Mouse (Mus musculus): ENCODE measurements around the gene Atraid.

Atraid gene

DNA sequence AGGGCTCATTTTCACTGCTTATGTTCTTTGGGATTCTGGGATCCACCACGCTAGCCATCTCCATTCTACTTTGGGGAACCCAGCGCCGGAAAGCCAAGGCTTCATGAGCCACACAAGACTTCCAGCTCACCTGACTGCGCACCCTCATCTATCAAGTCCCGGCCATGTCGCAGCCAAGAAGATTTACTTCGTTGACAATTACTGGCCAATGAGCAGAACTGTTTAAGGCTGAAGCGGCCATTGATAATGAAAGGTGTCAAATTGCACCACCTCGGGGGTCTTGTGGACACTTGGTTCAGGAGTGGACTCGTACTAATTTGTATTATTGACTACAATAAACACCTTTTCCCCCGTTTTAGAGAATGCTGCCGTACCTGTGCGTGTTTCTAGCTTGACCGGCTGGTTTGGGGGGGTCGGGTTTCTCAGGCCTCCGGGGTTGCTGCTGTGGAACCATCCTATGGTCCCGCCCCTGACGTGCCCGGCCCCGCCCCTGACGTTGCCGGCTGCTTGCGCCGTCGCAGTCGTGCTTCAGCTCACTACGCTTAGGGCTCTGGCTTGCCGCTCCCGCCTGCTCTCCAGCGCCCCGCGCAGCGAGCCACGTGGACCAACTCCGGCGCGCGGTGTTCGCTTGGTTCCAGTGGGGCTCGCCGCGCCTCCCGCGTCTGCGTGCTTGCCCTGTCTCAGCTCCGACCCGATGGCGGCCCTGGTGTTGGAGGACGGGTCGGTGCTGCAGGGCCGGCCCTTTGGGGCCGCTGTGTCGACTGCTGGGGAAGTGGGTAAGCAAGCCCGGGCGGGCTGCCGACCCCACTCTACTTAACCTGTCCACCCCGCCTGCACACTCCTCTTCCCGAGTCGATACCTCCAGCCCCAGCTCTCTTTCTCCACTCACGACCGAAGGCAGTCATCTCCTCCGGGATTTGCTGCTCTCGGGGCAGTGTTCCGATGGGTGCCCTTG is 6.4 kb downstream of the Atraid start, which contains the start of gene Cad:
Cad (plus strand) TSS at position 520 of the 955 bp plus-strand sequence.
- DNase-seq, result peak; percentile 94 to 96

DNA sequence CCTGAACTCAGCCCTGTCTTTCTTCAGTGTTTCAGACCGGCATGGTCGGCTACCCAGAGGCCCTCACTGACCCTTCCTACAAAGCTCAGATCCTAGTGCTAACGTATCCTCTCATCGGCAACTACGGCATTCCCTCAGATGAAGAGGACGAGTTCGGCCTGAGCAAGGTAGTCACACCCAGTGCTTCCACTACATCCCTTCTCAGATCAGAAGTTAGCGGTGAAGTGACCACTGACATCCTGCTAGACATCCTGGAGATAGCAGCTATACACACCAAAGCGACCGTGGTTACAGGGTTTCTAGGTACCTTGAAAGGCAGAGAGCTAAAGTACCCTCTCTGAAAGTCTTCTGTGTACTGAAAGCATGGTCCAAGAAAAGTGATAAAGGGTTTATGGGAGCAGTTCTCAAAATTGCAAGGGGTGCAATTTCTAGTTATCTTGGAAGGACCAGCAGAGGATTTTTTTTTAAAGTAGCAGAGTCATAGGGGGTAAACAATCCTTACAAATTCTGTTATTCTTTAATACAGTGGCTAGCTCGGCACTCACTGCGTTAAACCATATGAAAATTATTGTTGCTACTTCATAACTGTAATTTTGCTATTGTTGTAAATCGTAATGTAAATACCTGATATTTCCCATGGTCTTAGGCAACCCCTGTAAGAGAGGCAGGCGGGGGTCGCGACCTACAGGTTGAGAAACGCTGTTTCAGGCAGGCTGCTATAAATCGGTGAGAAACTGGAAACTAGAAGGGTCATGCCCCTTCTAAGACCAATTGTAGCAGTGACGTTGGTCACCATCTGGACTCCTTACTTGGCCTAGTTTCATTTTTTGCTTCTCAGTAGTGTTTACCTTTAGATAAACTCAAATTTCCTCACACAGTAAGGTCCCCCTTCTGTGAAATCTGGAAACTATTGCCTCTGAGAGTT is 7.4 kb downstream of the Atraid start:
- no peak for DNase-seq

DNA sequence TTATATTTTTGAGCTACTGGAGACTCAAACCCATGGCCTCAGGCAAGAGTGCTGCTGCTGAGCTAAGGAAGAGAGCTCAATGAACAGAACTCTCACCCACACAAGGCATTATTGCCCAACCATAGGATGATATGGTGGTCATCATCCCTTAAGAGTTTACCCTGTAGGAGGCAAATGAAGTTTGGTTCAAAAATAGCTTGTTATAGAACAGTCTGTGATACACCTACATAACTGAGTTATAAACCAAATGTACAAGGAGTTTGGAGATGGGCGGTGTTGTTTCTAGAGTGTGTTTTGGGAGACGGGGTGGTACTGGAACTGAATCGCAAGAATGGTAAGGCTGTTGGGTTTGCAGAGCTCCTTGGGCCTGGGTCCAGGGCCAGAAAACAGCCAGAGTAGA is 21.7 kb downstream of the Atraid start:
- DNase-seq, result no peak

DNA sequence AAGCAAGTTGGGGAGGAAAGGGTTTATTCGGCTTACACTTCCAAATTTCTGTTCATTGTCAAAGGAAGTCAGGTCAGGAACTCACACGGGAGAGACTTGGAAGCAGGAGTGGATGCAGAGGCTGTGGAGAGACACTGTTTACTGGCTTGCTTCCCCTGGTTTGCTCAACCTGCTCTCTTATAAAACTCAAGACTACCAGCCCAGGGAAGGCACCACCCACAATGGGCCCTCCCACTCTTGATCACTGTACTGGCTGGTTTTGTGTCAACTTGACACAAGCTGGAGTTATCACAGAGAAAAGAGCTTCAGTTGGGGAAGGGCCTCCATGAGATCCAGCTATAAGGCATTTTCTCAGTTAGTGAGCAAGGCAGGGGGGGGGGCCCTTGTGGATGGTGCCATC is 22.9 kb downstream of the Atraid start:
- DNase-seq, result no peak

DNA sequence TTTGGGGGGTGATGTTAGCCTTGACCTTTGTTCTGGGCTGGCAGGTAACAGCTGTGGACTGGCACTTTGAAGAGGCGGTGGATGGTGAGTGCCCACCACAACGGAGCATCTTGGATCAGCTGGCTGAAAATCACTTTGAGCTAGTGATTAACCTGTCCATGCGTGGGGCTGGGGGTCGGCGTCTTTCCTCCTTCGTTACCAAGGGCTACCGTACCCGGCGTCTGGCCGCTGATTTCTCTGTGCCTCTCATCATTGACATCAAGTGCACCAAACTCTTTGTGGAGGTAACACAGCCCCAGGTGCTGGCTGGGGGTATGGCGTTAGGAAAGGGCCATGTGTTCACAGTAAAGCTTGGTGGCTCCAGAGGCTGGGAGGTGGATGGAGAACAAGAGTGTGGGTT is 23.7 kb downstream of the Atraid start:
- DNase-seq, result no peak

DNA sequence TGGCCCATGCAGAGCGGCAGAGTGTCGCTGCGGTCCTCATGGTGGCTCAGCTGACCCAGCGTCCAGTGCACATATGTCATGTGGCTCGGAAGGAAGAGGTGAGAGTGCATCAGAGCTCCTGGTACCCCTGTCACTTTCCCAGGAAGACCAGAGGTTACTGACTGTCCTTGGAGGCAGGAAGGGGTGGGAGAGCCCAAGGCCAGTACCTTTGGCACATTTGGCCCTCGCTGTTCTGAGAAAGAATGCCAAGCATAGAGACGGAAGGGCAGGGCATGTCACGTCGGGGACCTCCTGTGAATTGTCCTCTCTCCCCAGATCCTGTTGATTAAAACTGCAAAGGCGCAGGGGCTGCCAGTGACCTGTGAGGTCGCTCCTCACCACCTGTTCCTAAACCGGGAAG is 25.1 kb downstream of the Atraid start:
- no peak for DNase-seq

DNA sequence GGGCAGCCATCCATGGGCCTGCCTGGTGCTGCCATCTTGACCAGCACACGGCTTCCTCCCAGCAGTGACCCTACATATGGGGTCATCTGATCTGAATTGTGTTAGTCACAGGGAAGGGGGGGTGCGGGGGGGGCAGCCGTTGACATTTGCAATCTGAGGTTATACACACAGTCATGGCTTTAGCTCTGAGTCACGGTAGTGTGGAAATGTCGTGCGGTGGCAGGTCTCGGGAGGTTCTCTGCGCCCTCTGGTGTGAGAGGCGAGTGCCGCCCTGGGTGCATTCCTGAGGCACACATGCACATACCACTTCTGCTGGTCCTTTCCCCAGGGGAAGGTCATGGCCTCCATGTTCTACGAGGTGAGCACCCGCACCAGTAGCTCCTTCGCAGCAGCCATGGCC is 28.2 kb downstream of the Atraid start:
- no peak for DNase-seq

DNA sequence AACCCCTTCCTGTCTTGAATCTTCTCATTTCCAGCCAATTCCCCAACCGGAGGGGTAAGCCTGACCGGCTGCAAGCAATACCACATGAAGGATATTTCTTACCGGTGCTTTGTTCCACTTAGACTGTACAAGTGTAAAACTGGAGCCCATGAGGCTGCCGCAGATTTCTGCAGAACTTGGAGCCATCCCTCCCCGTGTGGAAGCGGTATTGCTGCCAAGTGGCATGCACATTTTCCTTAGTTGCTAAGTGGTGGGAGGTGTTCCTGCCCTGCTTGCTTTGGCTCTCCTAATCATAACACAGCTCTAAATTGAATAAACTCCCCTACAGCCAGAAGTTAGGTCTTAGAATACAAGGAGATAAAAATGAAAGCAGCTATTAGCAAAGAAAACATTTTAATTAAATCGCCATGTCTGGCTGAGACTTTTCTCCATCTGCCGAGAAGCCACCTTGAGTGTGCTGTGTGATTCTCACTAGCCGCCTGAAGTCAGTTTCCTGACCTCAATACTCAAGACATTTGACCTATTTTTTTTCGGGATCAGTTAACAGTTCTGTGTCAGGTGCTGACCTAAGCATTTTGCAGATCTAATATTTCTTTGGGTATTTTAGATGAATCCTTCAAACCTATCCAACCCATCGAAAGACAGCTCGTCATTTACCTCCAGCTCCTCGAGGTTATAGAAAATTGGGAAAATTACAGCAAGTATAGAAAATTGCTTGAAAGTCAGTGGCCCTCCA is 32.1 kb downstream of the Atraid start:
- peak in 1 of 2 experiments; percentile 50 for DNase-seq

DNA sequence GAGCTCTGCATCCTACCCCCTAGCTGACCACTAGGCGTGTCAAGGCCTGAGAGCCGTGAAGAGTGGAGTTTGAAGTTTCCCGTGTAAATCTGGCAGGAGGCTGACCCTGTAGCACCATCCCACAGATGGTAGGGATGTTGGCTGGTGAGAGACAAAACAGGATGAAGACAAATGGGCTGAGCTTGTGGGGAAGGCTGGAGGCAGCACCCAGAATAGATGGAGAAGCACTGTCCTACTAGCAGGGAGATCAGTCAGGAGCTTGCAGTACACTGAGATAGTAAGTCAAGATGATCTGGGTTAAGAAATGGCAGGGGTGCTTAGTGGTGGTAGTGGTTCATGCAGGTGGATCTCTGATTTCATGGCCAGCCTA is 32.7 kb downstream of the Atraid start:
- no peak for DNase-seq

DNA sequence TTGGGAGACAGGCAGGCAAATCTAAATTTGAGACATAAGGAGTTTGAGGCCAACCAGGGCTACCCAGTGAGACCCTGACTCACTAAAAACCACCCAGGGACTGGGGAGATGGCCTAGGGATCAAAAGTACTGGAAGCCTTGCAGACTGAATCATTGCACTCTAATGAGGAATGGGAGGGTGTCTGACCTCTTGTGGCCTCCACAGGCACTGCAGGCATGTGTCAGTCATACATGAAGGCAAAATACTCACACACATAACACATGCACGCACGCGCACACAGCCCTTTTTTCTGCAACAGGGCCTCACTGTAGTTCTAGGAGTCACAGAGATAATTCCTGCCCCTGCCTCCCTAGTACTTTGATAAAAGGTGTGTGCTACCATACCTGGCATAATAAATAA is 33.3 kb downstream of the Atraid start:
- DNase-seq, result peak; percentile 62 to 80

DNA sequence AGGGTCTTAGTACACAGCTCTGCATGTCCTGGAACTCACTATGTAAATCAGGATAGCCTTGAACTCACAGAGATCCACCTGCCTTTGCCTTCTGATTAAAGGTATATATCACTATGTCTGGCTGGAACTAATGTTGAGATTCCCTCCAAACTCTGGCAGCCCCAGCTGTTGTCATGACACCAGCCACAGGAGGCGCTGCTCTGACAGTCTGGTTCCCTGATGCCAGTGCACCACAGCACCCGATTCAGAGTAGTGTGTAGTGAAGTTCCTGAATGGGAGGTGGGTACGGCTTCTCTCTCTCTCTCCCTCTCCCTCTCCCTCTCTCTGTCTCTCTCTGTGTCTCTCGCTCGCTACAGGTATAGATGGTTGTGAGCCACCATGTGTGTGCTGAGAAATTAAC is 34.2 kb downstream of the Atraid start:
- DNase-seq, result peak; percentile 49 to 82

DNA sequence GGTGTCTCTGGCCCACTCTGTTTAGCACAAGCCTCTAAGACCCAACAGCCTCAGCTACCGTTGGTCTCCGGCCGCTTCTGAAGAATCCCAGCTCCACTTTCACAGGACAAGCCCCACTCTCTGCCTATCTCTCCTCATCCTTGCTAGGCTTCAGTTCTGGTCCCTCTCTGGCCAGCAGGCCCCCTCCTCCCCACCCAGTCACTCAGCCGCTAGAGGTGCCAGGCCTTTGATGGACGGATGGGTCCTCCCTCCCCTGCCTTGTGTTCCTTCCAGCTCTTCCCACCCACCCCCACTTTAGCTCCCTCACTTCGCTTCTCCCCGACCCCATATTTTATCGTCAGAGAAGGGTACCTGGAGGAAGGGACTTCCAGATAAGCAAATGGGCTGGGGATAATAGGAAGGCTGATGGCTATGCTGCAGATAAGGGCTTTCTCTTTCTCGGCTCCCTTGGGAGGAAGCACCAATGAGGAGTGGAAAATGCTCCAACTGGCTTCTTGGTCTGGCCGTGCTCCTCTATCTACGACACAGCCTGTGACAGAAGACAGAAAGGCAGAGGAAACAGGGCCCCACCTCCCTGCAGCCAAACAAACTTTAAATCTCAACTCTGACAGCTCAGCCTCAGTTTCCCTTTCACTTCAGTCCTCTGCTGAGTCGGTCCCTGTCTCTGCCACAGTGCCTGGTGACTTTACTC is 35.0 kb downstream of the Atraid start:
- DNase-seq, result no peak

DNA sequence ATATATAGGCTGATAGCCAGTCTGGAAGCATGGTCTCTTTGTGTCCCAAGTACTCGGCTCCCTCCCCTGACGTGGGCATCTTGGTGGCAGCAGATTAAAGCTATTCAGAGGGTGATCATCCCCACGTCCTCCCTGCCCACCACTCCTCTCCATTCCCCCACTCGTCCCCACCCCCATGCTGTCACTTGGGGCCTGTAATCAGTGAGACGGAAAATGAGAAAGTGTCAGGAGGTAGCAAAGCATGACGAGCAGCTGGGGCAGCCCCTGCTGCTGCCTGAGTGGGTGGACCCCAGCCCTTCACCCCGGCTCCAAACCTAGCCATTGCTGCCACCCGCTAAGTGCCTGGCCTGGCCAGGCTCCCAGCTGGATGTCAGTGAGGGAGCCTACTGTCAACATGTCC is 35.8 kb downstream of the Atraid start:
- no peak for DNase-seq

DNA sequence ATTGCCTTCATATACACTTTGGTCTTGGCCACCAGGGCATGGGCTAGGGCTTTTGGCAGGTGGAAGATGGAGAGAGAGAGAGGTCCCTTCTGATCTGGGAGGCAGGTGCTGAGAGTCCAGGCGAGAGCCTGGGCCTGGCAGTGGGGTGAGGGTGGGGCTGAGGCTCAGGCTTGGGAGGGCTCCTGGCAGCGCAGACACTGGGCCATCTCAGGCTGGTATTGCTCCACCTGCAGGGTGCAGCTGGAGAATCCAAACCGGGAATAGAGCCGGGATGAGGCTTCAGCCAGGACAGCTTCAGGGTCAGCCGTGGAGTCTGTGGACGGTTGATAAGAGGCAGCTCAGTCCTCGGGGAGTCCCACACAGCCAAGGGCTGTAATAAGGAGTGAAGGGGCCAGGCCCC is 38.5 kb downstream of the Atraid start:
- DNase-seq, result no peak

DNA sequence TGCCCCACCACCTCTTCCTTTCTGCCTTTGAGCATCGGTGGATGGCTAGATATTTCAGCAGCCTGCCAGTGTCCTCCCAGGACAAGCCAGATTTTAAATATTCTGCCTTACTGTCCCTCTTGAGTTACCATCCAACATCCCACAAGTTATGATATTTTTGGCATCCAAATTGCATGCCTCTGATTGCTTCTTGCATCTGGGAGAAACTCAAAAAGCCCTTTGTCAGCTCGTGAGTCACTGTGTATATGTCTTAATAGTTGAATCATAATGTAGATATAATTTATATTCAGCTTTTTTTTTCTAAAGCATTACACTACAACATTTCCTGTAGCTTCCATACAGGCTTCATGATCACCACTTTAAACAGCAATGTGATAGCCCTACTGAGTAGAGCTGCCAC is 39.0 kb downstream of the Atraid start:
- DNase-seq, result no peak

DNA sequence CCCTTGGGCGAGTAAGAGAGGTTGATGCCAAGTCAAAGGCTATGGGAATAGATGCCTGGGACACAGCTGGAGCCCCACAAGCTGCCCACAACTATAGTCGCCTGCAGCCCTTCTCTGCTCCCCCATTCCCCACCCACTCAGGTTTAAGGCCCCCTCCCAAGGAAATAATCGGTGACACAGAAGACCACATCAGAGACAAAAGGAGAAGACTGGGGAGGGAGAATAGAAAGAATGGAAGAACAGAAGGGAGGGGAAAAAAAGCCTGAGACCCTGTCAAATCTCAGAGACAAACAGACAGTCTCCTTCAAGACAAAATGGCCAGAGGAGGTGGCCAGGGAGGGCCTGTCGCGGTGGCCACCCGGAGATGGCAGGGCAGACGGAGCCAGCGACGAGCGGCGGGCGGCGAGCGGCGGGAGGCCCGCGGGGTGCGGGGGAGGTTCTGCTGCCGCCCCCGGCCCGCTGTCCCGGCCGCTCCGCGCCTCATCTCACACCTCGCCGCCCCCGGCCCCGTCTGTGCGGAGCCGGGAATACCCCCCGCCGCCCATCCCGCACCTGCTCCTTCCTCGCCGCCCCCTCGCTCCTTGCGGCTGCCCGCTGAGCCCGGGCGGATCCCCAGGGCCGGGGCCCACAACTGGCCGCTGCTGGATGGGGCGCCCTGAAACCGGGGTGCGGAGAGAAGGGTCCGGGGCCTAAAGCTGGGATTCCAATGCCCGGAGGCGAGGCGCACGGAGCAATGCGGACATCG is 44.3 kb downstream of the Atraid start:
- peak in 1 of 2 experiments; percentile 10 for DNase-seq

DNA sequence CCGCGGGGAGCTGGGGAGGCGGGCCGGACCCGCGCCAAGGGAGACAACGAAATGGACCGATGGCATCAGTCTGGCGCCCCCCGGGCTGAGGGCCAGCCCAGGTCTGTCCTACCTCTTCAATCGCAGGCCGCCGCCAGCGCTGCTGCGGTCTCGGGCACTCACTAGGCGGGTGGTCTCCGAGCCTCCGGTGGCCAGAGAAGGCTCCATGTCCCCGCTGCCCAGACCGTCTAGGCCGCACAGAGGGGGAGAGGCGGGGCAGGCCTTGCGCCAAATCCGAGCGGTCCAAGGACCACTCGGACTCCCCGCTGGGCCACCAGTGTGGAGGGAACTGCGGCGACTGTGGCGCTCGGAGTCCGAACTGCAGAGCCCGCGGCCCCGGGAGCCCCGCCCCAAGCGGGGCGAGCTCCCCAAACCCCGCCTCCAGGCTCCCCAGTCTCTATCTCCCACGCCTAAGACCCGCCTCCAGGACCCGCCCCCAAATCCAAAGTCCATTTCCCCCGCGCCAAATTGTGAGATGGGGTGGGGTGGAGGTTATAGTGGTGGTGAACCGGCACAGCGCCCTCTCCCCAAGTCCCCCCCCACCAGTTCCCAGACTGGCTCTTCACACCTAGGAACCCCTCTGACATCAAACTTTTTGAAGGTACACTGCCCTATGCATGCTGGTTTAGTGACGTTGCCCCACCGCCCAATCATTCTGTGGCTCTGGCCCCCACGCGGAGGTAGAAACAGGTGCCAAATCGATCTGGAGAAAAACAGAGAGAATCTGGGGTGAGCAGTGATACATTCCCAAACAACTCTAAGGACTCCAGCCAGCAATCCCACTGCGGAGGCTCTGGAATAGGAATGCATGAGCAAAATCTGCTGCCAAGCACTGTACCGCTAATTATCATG is 45.3 kb downstream of the Atraid start:
- peak; percentile 37 to 56 for DNase-seq

DNA sequence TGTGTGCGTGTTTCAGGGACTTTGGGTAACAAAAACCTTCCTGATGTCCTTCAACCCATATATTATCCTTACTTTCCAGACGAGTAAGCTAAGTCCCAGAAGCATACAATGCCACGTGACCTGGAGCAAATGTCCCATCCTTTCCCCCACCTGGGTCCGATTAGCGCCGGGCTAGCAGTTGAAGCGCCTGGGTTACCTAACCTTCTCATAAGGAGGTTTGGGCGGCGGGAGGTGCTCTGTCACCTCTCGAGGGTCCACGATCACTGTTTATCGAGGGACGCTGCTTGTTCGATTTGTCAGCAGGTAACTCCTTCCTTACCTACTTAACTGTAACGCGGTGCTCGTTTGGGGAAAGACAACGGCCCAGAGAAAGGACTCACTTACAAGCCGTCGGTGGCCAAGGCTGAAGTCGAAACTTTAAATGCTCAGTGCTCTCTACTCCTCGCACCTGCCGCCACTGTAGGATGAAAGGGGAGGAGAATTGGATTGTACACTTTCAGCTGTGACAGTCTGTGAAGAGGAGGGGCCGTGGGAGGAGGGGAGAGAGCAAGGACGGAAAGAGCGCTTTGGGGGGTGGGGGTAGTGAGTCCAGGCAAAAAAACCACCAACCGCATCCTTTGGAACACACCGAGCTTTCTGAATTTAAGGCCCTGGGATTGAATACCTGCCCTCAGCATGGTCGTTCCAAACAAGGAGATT is 46.1 kb downstream of the Atraid start:
- DNase-seq, result peak in 1 of 2 experiments; percentile 10

DNA sequence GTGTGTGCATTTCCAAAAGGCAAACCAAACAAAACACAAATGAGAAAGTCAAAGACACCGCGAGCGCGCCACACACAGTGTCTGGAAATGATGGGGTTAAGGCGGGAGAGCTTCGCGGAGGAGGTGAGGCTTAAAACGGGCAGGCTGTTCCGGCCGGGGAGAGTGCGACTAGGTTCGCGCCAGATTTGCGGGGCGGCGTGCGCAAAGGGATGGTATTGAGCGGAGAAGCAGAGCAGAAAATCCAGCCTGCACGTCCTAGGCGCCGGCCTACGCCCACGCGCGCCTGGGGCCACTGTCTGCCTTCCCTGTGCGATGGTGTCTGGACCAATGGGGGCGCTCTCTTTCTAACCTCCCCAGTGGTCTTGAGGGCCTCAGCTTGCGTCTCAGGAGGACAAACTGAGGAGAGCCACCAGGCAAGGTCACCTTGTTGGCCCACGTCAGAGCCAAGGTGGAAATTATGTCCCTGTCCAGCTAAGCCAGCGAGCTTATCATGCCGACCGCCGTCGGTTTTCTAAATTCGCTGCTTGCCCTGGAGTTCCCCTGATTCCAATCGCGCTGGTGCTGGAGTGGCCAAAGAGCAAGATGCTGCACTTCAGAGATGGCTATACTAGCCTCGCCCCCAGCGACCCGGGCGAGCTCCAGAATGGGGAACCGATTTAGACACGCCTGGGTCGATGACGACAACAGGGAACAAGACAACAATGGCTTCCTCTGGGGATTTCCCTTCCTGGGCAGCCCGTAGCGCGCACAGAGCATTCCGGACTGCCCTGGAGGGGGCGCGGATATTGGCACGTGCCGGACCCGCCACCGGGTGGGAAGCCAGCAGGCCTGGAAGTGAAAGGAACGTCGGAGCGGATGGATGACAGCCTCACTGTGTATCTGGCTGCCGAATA is 46.9 kb downstream of the Atraid start:
- peak; percentile 36 to 40 for DNase-seq

Data from cerebellum, postnatal 14 days (tissue).